Mouse (Mus musculus) left cerebral cortex, postnatal 36 days (tissue): ENCODE data around the gene Olfr1000. TPM values are rescaled to one million over a fixed set of nuclear protein-coding genes. Genes with fewer than 3 reads are reported as not detected.
A peak's percentile ranks its signal among the peaks of the same experiment; 100 is the strongest.
"Not testable (repeated sequence)": the region's sequence is repeated elsewhere in the genome, so short reads cannot be mapped to it uniquely, and the experiment has no call there.

Experiments
- DNase-seq, 2 experiments: peaks; one replicate each; pipeline ENCODE4 v3.0.0; 2021 to 2022; ENCODE audit warnings: low spot score in 2 of 2, mixed read lengths in 1 of 2
- intact Hi-C: fragments of 180-260 bp; cut with DNase I; formaldehyde crosslinking; loops from one replicate; pipeline ENCODE4 v1.15.1; 2025
- total RNA-seq, 2 experiments: library from RNA; stranded (reverse); gene quantifications; 2 replicates each; pipeline ENCODE4 v1.2.3; 2021

Gene Olfr1000
- total RNA-seq, result not detected

DNA sequence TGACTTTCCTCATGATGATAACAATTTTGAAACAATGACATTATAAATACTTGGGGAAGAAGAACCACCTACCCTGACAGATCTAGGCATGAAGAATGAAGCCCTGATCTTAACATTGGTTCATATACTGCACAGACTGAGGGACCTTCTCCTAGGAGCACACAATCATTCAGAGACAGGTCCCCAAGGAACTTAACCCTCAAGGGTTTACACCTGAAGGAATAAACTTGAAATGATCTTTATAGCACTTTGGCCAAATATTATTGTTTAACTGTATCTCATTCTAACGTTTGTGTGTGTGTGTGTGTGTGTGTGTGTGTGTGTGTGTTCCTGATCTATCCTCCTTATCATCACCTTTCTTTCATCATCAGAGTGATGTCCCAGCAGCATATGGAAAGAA, at the start of gene Olfr1000:
TSS of gene Olfr1000 (minus strand) at position 101 of the 400 bp plus-strand sequence.
- intact Hi-C loops, result no loop called here
- no peak for DNase-seq

DNA sequence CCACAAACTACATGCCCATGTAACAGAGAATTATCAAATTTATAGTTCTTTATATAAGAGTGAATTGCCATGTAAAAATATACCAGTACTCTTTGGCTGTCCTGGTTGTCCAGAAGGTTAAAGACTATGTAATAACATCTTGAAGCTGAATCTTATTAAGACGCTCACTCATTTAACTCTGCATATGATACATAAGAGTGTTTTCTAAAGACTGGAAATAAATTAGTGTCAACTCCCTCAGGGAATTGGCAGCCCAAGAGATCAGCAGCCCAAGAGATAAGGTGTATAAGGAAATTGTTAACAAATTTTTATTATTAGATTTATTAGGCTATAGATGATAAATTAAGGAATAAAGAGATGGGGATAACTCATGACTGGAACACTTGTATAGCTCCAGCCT, 38.9 kb upstream of the Olfr1000 start, which contains the start of gene Olfr1002:
TSS of gene Olfr1002 (minus strand) at position 101 of the 400 bp plus-strand sequence.
- intact Hi-C loops, result no loop called here
- DNase-seq, result no peak

DNA sequence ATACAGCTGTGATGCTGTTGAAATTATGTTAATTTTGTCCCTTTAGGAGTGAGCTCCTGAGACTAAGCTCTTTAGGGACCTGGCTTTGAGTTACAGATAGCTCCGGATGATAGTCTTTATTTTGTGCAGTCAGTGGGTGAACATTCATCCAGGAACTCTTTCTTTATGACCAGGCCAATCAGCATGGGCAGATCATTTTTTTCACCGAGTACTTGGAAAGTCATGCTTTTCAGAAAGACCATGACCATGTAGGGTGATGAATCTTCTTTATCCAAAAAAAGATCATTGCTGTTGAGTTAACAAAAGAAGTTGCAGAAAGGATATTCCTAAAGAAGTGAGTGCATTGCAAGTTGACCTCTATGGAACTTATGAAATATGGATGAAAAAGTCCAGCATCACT, 23.1 kb downstream of the Olfr1000 start, which contains the start of gene Olfr998:
TSS of gene Olfr998 (plus strand) at position 301 of the 400 bp plus-strand sequence.
- not testable (repeated sequence) for DNase-seq

DNA sequence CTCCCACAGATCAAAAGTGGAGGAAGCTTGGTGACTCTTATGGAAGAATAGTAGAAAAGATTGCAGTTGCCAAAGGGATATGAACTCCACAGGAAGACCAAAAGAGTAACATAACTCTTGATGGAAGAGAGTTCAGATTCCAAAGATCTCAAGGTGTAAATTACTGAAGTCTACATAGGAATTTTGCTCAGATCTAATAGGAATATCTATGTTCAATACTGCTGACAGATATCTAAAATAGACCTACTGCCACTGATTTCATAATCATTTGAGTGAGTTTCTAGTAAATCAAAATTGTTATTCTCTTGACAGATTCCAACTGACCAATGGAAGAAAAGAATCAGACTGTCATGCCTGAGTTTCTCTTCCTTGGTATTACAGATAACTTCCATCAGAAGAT, 32.8 kb downstream of the Olfr1000 start, which contains the start of gene Olfr996:
TSS of gene Olfr996 (plus strand) at position 301 of the 400 bp plus-strand sequence.
- intact Hi-C loops, result no loop called here
- no peak for DNase-seq

More for the DNA sequence above, 23.1 kb downstream of the Olfr1000 start, which contains the start of gene Olfr998:
- intact Hi-C loops, result not testable (repeated sequence)

DNA sequence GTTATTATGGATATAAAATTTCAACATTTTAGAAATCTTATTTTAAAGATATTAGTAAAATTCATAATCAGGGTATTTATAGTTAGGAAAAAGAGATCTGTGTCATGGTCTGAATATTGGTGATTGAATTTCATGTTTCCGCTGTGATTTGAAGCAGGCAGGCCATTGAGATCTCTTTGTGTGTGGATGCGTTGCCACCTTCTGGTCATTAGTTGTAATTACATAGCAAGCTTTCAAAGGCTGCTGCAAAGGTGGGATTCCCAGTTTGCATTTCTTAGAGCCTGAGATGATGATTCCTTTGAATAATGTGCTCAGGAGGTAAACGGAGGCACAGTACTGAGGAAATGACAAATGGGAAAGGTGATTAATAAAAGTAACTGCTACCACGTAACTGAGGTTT, 50.5 kb downstream of the Olfr1000 start:
- intact Hi-C loops, result loop anchor here (1.0 to 2.0 kb wide), 2 partner anchors 314 to 438 kb away; no protein-coding TSS in a partner anchor
- peak; percentile 6 to 27 for DNase-seq

DNA sequence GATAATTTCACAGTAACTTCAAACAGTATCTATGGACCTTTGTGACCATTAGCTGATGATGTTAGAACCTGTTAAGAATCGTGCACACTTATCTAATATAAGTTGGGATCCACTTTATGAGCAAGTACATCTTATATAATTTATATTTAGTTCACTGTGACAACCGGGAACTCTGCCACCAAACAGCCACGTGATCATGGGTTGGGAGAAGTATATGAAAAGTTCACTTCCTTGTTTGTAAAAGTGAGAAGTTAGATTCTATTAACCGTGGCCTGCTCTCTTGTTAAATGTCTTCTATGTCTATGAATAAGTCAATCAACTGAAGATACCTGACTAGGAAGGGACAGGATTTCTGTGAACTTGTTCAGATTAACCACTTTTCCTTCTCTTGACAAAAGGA, 51.5 kb downstream of the Olfr1000 start:
- intact Hi-C loops, result loop anchor here (2.0 kb wide), 1 partner anchor 313 kb away; no protein-coding TSS in a partner anchor
- DNase-seq, result no peak

Other genes with a start within 250 kb of the Olfr1000 start
- gene Olfr988, start 248.7 kb downstream of the Olfr1000 start, total RNA-seq, result not detected
- gene Olfr992, start 202.4 kb downstream of the Olfr1000 start, total RNA-seq, result not detected
- not detected for gene Olfr993, start 197.0 kb downstream of the Olfr1000 start, total RNA-seq
- not detected for gene Olfr994, start 175.5 kb downstream of the Olfr1000 start, total RNA-seq
- gene Olfr995, start 168.3 kb downstream of the Olfr1000 start, total RNA-seq, result not detected
- gene 4833423E24Rik, start 92.9 kb downstream of the Olfr1000 start, total RNA-seq, result not detected
- not detected for gene Olfr996, start 32.7 kb downstream of the Olfr1000 start, total RNA-seq
- gene Olfr998, start 23.0 kb downstream of the Olfr1000 start, total RNA-seq, result not detected
- gene Olfr1002, start 38.8 kb upstream of the Olfr1000 start, total RNA-seq, result not detected
- not detected for gene Olfr154, start 52.6 kb upstream of the Olfr1000 start, total RNA-seq
- not detected for gene Olfr1006, start 66.9 kb upstream of the Olfr1000 start, total RNA-seq
- gene Olfr1008, start 77.5 kb upstream of the Olfr1000 start, total RNA-seq, result not detected
- not detected for gene Olfr1009, start 103.5 kb upstream of the Olfr1000 start, total RNA-seq
- not detected for gene Olfr1012, start 150.9 kb upstream of the Olfr1000 start, total RNA-seq
- not detected for gene Olfr1013, start 155.2 kb upstream of the Olfr1000 start, total RNA-seq
- not detected for gene Olfr1014, start 160.8 kb upstream of the Olfr1000 start, total RNA-seq
- not detected for gene Olfr1015, start 170.1 kb upstream of the Olfr1000 start, total RNA-seq
- not detected for gene Olfr1016, start 190.6 kb upstream of the Olfr1000 start, total RNA-seq
- gene Olfr1018, start 206.6 kb upstream of the Olfr1000 start, total RNA-seq, result not detected
- not detected for gene Olfr1019, start 233.6 kb upstream of the Olfr1000 start, total RNA-seq
- gene Olfr1020, start 235.1 kb upstream of the Olfr1000 start, total RNA-seq, result not detected